Mouse (Mus musculus): ENCODE measurements at regions not wholly inside any gene's neighbourhood (a gene's known extent, or its start where the extent isn't known, plus 50 kb on each side); places are given as distances from the start of the nearest gene placed in this dataset.

GRCm38 (mm10) chr6:148653216-148653615, 178.1 kb downstream of the Ipo8 start:
- TF ChIP-seq ZNF384 (IDR thresholded peaks at IDR 0.05; ENCODE audit: low read depth, low read length) (no peak), MAFK (IDR thresholded peaks at IDR 0.05; ENCODE audit: insufficient read depth, low read depth, low read length) (no peak), CHD2 (IDR thresholded peaks at IDR 0.05; ENCODE audit: low read depth, low read length) (no peak)

Data from ES-E14 (cell line).